ENCODE assay signal across 27 mouse cellular contexts in genomic region chr2:166893036-166893435, GRCm38 (mm10).
"Had no signal": no experiment of that assay in that cellular context is flagged by ENCODE, and none has a peak within 500 bp of the region (broad histone marks: within the 10 kb centered on the region; RNA-seq: fewer than 3 reads in every experiment).

No protein-coding gene starts in this region.

- H3K27ac ChIP-seq: heart, embryonic 13.5 days; heart, embryonic 15.5 days; hindbrain, embryonic 10.5 days; hindbrain, embryonic 12.5 days; hindbrain, embryonic 13.5 days; hindbrain, embryonic 14.5 days; hindbrain, embryonic 15.5 days; hindbrain, postnatal 0 days; intestine, embryonic 15.5 days; kidney, embryonic 15.5 days; kidney, postnatal 0 days; layer of hippocampus, adult 2 months; left cerebral cortex, adult 2 months had no signal

- H3K27me3 ChIP-seq: heart, embryonic 12.5 days; heart, embryonic 13.5 days; heart, embryonic 15.5 days; hindbrain, embryonic 12.5 days; hindbrain, embryonic 13.5 days; hindbrain, embryonic 15.5 days; intestine, embryonic 15.5 days; kidney, embryonic 15.5 days had no signal

- H3K4me1 ChIP-seq: heart, embryonic 12.5 days; heart, embryonic 13.5 days; heart, embryonic 15.5 days; hindbrain, embryonic 10.5 days; hindbrain, embryonic 13.5 days; hindbrain, embryonic 15.5 days; kidney, embryonic 15.5 days had no signal

- DNase-seq: heart, postnatal 10 days; heart, postnatal 14 days; heart, postnatal 36 days; heart, postnatal 4 days; kidney, adult 11 months; kidney, adult 8-10 months; kidney, adult 9 months; kidney, postnatal 10 days; kidney, postnatal 4 days; layer of hippocampus, adult 9-11 months; layer of hippocampus, postnatal 36 days had no signal

- H3K9me3 ChIP-seq: heart, embryonic 12.5 days; heart, embryonic 13.5 days; heart, embryonic 15.5 days; hindbrain, embryonic 10.5 days; hindbrain, embryonic 12.5 days; hindbrain, embryonic 13.5 days; hindbrain, embryonic 15.5 days; intestine, embryonic 15.5 days; kidney, embryonic 15.5 days had no signal

- ATAC-seq: hindbrain, embryonic 16.5 days; hindbrain, postnatal 0 days; inflammation-experienced regulatory T-cells, adult 6 months had no signal

- H3K4me3 ChIP-seq: heart, embryonic 12.5 days; heart, embryonic 13.5 days; heart, embryonic 15.5 days; hindbrain, embryonic 10.5 days; hindbrain, embryonic 12.5 days; hindbrain, embryonic 13.5 days; hindbrain, embryonic 15.5 days; intestine, embryonic 15.5 days; kidney, embryonic 15.5 days; layer of hippocampus, adult 2 months; left cerebral cortex, adult 2 months had no signal

- H3K4me2 ChIP-seq: heart, embryonic 12.5 days; heart, embryonic 13.5 days; heart, embryonic 15.5 days; hindbrain, embryonic 12.5 days; hindbrain, embryonic 13.5 days; hindbrain, embryonic 14.5 days; hindbrain, embryonic 15.5 days; intestine, embryonic 15.5 days; kidney, embryonic 15.5 days had no signal

- H3K9ac ChIP-seq: heart, embryonic 12.5 days; heart, embryonic 13.5 days; heart, embryonic 15.5 days; hindbrain, embryonic 12.5 days; hindbrain, embryonic 13.5 days; hindbrain, embryonic 14.5 days; hindbrain, embryonic 15.5 days; intestine, embryonic 15.5 days; kidney, embryonic 15.5 days had no signal
